Mouse (Mus musculus) kidney, postnatal 4 days (tissue): ENCODE results near the gene Myrf.
A peak's percentile ranks its signal among the peaks of the same experiment; 100 is the strongest.

ENCODE experiments used
- DNase-seq, 2 experiments: peaks; one replicate each; pipeline ENCODE4 v3.0.0; 2021; ENCODE audit warnings: mixed read lengths in 2 of 2

Myrf gene

GRCm38 (mm10) chr19:10205051-10205450, 35.5 kb downstream of the Myrf start:
- DNase-seq, result no peak

DNA sequence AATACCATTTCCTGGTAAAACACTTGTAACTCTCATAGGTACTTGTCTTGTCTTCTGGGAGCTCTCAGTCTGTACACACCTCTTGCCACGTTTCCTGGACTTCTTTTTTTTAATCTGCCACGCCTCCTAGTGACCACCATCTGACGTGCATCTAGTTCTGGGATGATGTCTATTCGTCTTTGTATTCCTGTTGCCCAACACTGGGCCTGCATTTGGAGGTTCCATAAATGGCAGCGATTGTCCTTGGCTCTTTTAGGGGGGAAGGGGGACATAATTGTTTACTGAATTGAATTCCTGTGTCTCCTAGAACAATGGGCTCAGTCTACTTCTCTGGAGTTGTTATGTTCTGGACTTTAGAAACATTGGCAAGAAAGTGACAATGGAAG, 35.9 kb downstream of the Myrf start:
- peak; percentile 34 to 64 for DNase-seq

- peak; percentile 94 to 95 for DNase-seq
Measured at GRCm38 (mm10) chr19:10203848-10204615, 36.5 kb downstream of the Myrf start, which contains the start of the genes Tmem258 and Fen1. Gene Tmem258 (plus strand): TSS chr19:10204014. Gene Fen1 (minus strand): TSS chr19:10204169.

GRCm38 (mm10) chr19:10203146-10203847, 37.3 kb downstream of the Myrf start:
- DNase-seq, result no peak

DNA sequence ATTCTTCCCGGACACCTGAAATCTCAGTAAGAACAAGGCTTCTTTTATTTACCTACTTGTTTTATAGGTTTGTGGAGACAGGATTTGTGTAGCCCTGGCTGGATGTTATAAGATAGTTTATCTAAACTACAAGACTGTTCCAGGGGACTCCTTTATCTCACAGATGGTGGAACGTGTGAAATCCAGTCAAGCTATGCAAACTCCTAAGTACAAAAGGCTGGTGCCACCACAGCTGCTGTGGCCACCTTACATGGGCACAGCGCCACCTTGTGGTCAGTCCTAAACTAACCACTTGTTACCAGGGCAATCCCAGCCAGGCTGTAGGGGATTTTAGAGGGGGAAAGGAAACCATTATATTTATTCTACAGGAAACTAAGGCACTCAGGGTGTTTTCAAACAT, 41.8 kb downstream of the Myrf start:
- DNase-seq, result peak; percentile 90 to 92

DNA sequence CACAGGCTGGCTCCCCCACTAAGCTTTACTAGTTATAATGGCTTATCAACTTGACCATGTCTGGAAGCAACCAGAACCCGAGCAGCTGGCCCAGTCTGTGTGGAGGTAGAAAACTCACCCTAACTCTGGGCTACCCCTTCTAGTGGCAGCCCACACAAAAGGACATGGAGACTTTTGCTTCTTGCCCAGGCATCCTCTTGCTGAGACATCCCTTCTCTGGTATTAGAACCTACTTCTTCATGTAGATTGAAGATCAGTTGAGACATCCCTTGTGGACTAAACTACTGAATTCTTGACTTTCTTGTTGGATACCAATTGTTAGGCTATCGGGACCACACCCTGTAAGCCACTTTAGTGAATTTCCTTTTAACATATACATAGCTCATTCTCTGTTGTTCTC, 42.3 kb downstream of the Myrf start:
- DNase-seq, result no peak

GRCm38 (mm10) chr19:10197130-10197529, 43.4 kb downstream of the Myrf start:
- no peak for DNase-seq

- no peak for DNase-seq
Measured at GRCm38 (mm10) chr19:10195252-10195651, 45.3 kb downstream of the Myrf start.

GRCm38 (mm10) chr19:10194337-10194736, 46.2 kb downstream of the Myrf start:
- no peak for DNase-seq

GRCm38 (mm10) chr19:10191326-10191725, 49.2 kb downstream of the Myrf start:
- DNase-seq, result peak; percentile 40 to 55

- DNase-seq, result peak; percentile 88 to 89
Measured at GRCm38 (mm10) chr19:10190796-10191195, 49.8 kb downstream of the Myrf start.

DNA sequence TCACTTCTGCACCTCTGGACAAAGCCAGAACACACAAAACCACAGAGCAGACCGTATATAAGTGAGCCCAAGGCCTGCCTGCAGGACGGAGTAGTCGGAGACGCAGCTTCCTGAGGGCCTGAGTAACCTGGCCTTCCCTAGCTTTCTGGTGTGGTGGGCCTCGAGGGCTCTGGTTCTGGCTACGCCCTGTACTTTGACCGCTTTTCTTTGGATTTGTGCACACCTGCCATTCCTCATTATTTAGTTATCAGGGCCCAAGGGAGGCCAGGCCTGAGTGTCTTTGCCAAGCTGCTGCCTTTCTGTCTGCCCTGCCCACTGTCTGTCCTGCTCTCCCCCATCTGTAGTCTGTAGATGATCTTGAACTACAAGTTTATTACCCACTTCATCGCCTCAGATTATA, 50.6 kb downstream of the Myrf start:
- no peak for DNase-seq

GRCm38 (mm10) chr19:10189022-10189421, 51.5 kb downstream of the Myrf start:
- no peak for DNase-seq

GRCm38 (mm10) chr19:10188281-10188811, 52.2 kb downstream of the Myrf start:
- peak; percentile 64 to 81 for DNase-seq

GRCm38 (mm10) chr19:10186569-10186968, 54.0 kb downstream of the Myrf start:
- no peak for DNase-seq

DNA sequence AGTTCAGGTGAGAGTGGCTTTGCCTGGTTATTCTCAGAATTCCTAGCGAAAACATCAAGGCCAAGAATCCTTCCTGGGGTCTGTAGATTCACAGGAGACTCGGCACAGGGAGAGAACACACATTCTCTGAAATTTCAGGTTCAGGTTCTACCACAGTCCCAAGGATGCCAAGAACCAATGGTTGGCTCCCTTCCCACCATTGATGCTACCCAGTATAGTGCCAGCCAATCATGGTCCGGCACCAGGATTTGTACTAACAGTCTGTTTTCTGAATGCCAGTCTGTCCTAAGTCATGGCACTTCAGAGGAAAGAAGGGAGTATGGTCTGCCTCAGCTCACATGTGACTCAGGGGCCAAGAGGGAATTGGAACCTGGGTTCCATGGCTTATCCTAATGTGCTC, 54.7 kb downstream of the Myrf start:
- no peak for DNase-seq

GRCm38 (mm10) chr19:10184096-10184495, 56.5 kb downstream of the Myrf start:
- peak; percentile 41 to 65 for DNase-seq

DNA sequence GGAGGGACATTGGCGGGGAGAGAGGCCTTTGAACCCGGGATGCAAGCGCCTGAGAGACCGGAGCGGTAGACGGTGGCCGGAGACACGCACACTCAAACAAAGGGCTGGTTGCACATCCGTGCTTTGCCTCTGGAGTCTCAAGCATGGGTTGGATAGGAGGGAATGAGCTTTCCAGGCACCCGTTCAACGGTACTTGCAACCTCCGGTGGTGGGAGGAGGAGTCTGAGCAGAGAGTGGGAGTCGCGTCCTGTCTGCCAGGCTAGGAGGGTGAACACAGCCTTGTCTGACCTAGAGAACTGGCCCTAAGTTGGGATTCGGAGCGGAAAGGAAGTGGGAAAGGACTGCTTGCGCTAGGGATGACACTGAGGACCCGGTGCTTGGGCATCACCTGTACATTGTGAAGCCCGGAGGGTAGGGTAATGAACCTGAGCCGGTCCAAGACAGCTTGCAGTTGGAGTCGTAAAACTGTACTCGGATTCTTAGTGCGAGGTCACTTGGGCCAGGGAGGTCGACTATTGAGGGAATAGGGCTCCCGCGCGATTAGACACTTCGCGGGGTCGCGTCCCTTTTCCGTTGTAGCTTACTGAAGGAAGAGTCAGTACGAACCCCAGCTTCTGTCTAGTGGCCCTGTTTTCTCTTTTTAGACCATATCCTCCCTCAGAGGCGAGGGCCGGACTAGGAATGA, 57.1 kb downstream of the Myrf start:
- peak; percentile 76 to 87 for DNase-seq

DNA sequence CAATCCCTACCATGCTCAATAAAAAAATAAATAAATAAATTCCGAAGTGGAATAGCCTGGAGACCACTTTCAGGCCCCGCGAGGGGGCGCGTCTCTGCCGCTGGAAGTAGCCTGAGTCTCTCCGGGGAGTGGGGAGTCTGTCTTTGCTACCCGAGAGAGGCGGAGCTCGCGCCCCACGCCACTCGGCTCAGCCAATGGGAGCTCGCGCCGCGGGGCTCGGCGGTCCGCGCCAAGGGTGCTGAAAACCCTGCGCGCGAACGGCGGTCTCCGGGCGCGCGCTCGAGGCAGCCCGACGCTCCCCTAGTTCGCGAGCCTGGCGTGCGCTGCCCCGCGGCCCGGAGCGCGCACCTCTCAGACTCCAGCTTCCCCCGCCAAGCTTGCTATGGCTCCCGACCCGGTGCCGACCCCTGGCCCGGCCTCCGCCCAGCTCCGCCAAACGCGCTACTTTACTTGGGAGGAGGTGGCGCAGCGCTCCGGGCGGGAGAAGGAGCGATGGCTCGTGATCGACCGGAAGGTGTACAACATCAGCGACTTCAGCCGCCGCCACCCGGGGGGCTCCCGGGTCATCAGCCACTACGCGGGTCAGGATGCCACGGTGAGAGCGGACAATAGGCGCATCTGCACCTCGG, 57.8 kb downstream of the Myrf start, which contains the start of gene Fads1:
Gene Fads1, plus strand, starts transcription at position 219 of the 629 bp plus-strand sequence.
- peak; percentile 94 to 97 for DNase-seq

DNA sequence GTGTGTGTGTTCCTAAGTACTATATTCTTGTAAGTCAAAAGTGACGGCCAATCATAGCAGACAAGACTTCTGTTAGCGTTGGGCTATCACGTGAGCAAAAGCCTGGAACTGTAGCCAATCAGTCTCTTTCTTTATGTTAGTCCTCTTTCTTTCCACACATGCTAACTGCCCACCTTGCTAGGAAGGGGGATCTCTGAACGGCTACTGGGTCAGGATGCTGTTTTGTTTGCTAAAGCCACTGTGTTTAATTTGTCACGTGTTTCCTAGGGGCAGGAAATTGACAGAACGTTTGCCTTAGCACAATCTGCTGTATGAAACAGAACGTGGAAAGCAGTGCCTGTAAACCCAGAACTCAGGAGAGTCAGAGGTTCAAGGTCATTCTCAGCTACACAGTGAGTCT, 58.4 kb downstream of the Myrf start:
- DNase-seq, result no peak

DNA sequence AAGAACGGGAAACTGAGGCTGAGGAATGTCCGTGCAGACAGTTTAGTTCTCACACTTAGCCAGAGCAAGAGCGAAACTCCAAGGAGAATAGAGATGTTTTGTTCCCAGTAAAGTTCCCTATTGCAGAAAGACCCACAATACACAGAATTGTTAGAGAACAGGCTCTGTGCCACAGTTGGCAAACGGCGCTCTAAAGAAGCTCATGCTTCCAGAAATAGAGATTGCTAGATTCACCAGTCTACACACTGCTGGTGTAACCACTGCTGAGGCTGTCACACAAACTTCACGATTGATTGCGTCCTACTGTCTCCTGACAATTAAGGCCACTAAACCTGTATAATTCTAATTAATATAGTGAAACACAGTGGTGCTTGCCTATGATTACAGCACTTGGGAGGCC, 59.3 kb downstream of the Myrf start:
- no peak for DNase-seq

- peak; percentile 44 to 63 for DNase-seq
Measured at GRCm38 (mm10) chr19:10176941-10177372, 63.6 kb downstream of the Myrf start.

GRCm38 (mm10) chr19:10176477-10176876, 64.1 kb downstream of the Myrf start:
- no peak for DNase-seq
